Mouse (Mus musculus) heart, adult 2 months (tissue): ENCODE data around the gene Thrsp.

Experiments
- EP300 ChIP-seq: fragments of 200-500 bp; IDR thresholded peaks from 2 replicates; pipeline ENCODE4 v1.6.1; 2011; ENCODE audit warnings: low read depth, low read length, control low read depth; ENCODE audit not compliant: insufficient read depth
- POLR2A ChIP-seq: fragments of 200-500 bp; IDR thresholded peaks from 2 replicates; pipeline ENCODE4 v1.6.1; 2011; ENCODE audit warnings: mild to moderate bottlenecking, low read depth, low read length, control low read depth; ENCODE audit not compliant: insufficient read depth

GRCm38 (mm10) chr7:97427296-97427695 lies 9.8 kb upstream of the Thrsp start:
- TF ChIP-seq EP300 (no peak), POLR2A (no peak)
